Mouse (Mus musculus) kidney, postnatal 0 days (tissue): ENCODE results near the gene Gbp2b. TPM values are rescaled to one million over a fixed set of nuclear protein-coding genes. Genes with fewer than 3 reads are reported as not detected.
"Not testable (repeated sequence)": the region's sequence is repeated elsewhere in the genome, so short reads cannot be mapped to it uniquely, and the experiment has no call there.

Source experiments
- ATAC-seq: fragments of 200-750 bp; cut with Nextera tagmentation; replicated peaks from 2 replicates; pipeline ENCODE4 v1.8.0; 2017; ENCODE audit warnings: low read depth, moderate number of reproducible peaks, moderate TSS enrichment, moderate library complexity; ENCODE audit not compliant: low FRiP score
- DNase-seq: peaks from one replicate; pipeline ENCODE4 v3.0.0-alpha.2; 2016; ENCODE audit warnings: low spot score
- H3K27ac ChIP-seq: fragments of 300-500 bp; sonication (generic); 2 replicates; pipeline ENCODE4 v1.5.1; 2014; ENCODE audit warnings: mild to moderate bottlenecking
- H3K27me3 ChIP-seq: fragments of 300-500 bp; sonication (generic); 2 replicates; pipeline ENCODE4 v1.6.1; 2014; ENCODE audit warnings: low read length, mixed read lengths; ENCODE audit not compliant: insufficient read depth
- H3K36me3 ChIP-seq: fragments of 300-500 bp; sonication (generic); 2 replicates; pipeline ENCODE4 v1.6.1; 2014; ENCODE audit warnings: low read length, mixed read lengths; ENCODE audit not compliant: insufficient read depth
- H3K4me1 ChIP-seq: fragments of 300-500 bp; sonication (generic); replicated peaks from 2 replicates; pipeline ENCODE4 v1.6.1; 2014; ENCODE audit warnings: antibody characterized with exemption, low read length, mixed read lengths; ENCODE audit not compliant: insufficient read depth
- H3K4me2 ChIP-seq: fragments of 300-500 bp; sonication (generic); 2 replicates; pipeline ENCODE4 v1.6.1; 2014; ENCODE audit warnings: mild to moderate bottlenecking, low read length, moderate library complexity, mixed read lengths
- H3K4me3 ChIP-seq: fragments of 300-500 bp; sonication (generic); replicated peaks from 2 replicates; pipeline ENCODE4 v1.5.1; 2014; ENCODE audit warnings: low read depth, low read length
- H3K9ac ChIP-seq: fragments of 300-500 bp; sonication (generic); 2 replicates; pipeline ENCODE4 v1.6.1; 2014; ENCODE audit warnings: low read depth, low read length
- H3K9me3 ChIP-seq: fragments of 300-500 bp; sonication (generic); replicated peaks from 2 replicates; pipeline ENCODE4 v1.6.1; 2016; ENCODE audit warnings: low read length, inconsistent platforms, mixed read lengths
- CTCF ChIP-seq: IDR thresholded peaks from 2 replicates; pipeline ENCODE4 v1.5.1; 2016; ENCODE audit warnings: antibody characterized with exemption, low read depth, mild to moderate bottlenecking, moderate library complexity
- WGBS: fragments of 180-500 bp; shearing (Covaris S2); extraction: QIAGEN DNeasy Blood & Tissue Kit; methylation state at CpG from one replicate; pipeline ENCODE4 v1.1.7; 2014; 5-methylcytosine and 5-hydroxymethylcytosine counted together
- polyA plus RNA-seq: library from polyadenylated mRNA; unstranded; fragments of >200 nt; fragmentation: Nextera tagmentation; extraction: Ambion mirVana; gene quantifications from 2 replicates; pipeline ENCODE4 v1.2.1, GENCODE M21; 2015

Gene Gbp2b
- polyA plus RNA-seq, 1 experiment from 2014 or later: 0.04 TPM

DNA sequence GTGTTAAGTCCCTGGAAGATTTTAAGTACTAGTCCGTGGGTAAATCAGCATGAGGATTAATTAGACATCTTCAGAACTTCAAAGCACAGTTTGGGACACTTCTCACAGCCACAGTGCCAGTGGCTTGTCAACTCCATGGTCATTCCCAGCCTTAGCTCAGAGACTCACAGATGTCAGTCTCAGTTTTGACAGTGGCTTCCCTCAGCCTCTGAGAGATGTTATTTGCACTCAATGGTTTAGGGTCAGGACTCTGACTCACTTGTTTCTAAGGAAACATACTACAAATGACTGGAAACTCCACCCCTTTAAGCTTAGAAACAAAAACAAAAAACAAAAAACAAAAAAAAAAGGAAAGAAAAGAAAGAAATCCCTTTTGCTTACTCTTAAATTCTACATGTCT is 25.0 kb downstream of the Gbp2b start:
- H3K36me3 ChIP-seq: no peaks in the 10 kb centered on the region
- DNase-seq: peak; percentile 45
- ATAC-seq: no peak

DNA sequence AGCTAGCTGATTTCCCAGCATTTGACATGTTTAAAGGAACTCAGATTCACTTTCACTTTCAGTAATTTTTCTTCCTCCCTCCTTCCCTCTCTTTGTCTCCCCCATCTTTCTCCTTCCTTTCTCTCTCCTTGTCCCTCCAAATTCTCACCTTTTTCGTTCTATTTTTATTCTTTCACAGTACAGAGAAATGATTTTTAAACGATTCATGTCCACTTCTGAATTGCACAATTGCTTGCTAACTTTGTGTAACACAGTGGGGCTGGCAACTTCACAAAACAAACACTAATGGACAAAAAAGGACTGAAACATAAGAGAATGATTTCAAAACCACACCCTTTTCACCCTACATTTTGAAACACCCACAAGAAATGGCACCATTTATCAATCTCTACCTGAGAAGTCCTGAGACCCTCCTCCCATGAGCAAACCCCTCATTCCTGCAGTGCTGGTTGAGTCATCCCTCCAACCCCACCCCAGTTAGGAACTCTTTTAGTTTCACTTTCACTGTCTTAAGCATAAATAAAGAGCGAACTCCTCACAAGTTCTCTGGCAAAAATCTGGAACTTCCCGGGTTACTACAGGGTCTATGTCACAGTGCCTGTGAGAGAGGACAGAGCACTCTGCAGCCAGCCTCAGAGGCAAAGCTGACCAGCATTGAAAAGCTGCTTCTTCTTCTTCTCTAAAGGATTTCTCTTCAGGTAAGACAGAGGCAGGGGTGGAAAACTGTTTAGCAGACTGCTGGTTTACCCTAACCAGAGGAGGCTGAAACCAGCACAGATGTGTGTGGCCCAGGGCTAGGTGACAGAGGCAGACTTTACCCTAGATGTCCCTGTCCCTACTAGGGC is 25.7 kb downstream of the Gbp2b start, which contains the start of gene Gbp2:
TSS of gene Gbp2 (plus strand) at position 492 of the 845 bp plus-strand sequence.
- H3K4me2 ChIP-seq: peak within 1 kb of the TSS; percentile 51
- ATAC-seq (no peak), DNase-seq (peak; percentile 68)
- 0 out of 2 replicates have a peak, but pooled peaks cover 5% of the 10 kb centered on the region for H3K4me1 ChIP-seq
- H3K27ac ChIP-seq: peak within 1 kb of the TSS; percentile 25
- 0 out of 2 replicates have a peak within 1 kb of the TSS, but pooled peaks have one; percentile 23 for H3K9ac ChIP-seq
- no peaks in the 10 kb centered on the region for H3K9me3 ChIP-seq
- H3K27me3 ChIP-seq: no peaks in the 10 kb centered on the region
- no peaks in the 10 kb centered on the region for H3K36me3 ChIP-seq
- peak within 1 kb of the TSS; percentile 24; the same call in 1 of the 2 replicates for H3K4me3 ChIP-seq
- no peak for TF ChIP-seq CTCF
- WGBS: 49% methylated on average over 4 of the region's 4 CpGs

More for the DNA sequence above, 25.0 kb downstream of the Gbp2b start:
- Histone ChIP-seq H3K4me1 (0 out of 2 replicates have a peak, but pooled peaks cover 5% of the 10 kb centered on the region), H3K4me3 (no peak overlapping the region), H3K9ac (no peak overlapping the region), H3K27me3 (no peaks in the 10 kb centered on the region), H3K27ac (no peak overlapping the region), H3K9me3 (no peaks in the 10 kb centered on the region), H3K4me2 (no peak overlapping the region)
- 56% methylated on average over 1 of the region's 1 CpGs for WGBS
- TF ChIP-seq CTCF: no peak

DNA sequence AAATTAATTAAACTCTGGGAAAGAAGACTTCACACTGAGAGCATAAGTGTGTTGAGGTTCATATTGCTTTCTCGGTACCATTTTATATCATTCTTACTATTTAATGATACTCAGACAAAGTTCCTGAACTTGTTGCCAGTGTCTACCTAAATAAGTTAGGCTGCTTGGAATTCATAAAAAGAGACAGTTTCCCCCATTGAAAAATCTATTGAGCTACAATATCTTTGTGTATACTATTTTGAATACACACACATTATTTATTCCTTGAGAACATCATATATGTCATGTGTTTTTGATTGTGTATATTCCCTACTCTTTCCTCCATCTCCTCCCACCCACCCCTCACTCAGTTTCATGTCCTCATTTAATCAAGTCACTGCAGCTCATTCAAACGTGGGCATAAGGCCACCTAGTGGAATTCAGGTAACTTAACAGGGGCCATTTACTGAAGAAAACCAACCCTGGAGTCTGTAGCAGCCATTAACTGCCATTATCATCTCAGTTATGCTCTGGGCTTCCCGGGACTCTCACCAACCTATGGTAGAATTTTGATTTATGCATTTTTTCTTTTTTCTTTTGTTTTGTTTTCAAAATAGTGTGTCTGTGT is 26.4 kb downstream of the Gbp2b start:
- DNase-seq (peak; percentile 50), ATAC-seq (no peak)
- H3K4me2 ChIP-seq: peak overlapping the region; percentile 51

DNA sequence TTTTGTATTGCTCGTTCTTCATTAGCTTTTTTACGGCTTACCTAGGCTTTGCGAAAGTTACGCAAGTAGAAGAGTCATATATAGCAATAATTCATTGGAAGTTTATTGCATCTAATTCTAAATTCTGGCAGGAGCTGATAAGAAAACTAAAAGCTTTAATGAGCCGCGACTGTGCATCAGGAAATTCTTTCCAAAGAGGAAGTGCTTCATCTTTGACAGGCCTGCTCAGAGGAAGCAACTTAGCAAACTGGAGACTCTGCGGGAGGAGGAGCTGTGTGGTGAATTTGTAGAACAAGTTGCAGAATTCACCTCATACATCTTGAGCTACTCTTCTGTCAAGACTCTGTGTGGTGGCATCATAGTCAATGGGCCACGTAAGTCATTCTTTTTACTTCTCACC is 35.7 kb downstream of the Gbp2b start:
- WGBS: 39% methylated on average over 8 of the region's 8 CpGs
- H3K9ac ChIP-seq: no peak overlapping the region
- DNase-seq: peak; percentile 66
- H3K27ac ChIP-seq: no peak overlapping the region
- H3K36me3 ChIP-seq: no peaks in the 10 kb centered on the region
- H3K4me3 ChIP-seq: no peak overlapping the region
- no peak overlapping the region for H3K4me2 ChIP-seq
- no peak for TF ChIP-seq CTCF
- no peak for ATAC-seq
- no peaks in the 10 kb centered on the region for H3K4me1 ChIP-seq
- no peaks in the 10 kb centered on the region for H3K27me3 ChIP-seq
- H3K9me3 ChIP-seq: no peaks in the 10 kb centered on the region

More for the DNA sequence above, 26.4 kb downstream of the Gbp2b start:
- 0 out of 2 replicates have a peak, but pooled peaks cover 5% of the 10 kb centered on the region for H3K4me1 ChIP-seq
- whole genome bisulfite sequencing: 46% methylated on average over 3 of the region's 3 CpGs
- no peaks in the 10 kb centered on the region for H3K9me3 ChIP-seq
- H3K4me3 ChIP-seq: peak overlapping the region; percentile 24; the same call in 1 of the 2 replicates
- no peak overlapping the region for H3K9ac ChIP-seq
- TF ChIP-seq CTCF: peak; percentile 57; the same call in 1 of the 2 replicates
- no peaks in the 10 kb centered on the region for H3K27me3 ChIP-seq
- H3K27ac ChIP-seq: peak overlapping the region; percentile 25
- H3K36me3 ChIP-seq: no peaks in the 10 kb centered on the region

DNA sequence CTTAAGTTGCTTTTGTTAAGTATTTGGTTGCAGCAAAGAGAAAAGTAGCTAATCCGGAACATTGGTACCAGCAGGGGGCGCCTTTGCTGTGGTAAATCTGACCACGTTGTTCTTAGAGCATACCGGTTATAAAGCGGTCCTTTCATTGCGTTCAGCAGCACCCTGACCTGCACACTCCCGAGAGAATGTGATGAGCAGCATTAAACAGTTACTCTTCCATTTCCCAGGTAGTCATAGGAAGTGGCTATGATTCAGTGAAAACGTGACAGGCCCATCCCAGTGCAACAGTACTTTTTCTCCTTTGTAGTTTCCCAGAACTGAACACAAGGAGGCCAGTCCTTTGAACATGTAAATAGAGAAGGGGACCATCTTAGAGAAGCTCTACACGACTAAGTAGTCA is 45.6 kb downstream of the Gbp2b start:
- 8% methylated on average over 9 of the region's 9 CpGs for WGBS
- Histone ChIP-seq H3K4me3 (no peak overlapping the region), H3K4me2 (no peak overlapping the region; the same call in 1 of the 2 replicates), H3K9me3 (no peaks in the 10 kb centered on the region), H3K36me3 (no peaks in the 10 kb centered on the region), H3K9ac (no peak overlapping the region), H3K4me1 (no peaks in the 10 kb centered on the region), H3K27ac (no peak overlapping the region), H3K27me3 (no peaks in the 10 kb centered on the region)
- DNase-seq (peak; percentile 74), ATAC-seq (0 out of 2 replicates have a peak, but pooled peaks have one; percentile 43)
- TF ChIP-seq CTCF: peak; percentile 78

DNA sequence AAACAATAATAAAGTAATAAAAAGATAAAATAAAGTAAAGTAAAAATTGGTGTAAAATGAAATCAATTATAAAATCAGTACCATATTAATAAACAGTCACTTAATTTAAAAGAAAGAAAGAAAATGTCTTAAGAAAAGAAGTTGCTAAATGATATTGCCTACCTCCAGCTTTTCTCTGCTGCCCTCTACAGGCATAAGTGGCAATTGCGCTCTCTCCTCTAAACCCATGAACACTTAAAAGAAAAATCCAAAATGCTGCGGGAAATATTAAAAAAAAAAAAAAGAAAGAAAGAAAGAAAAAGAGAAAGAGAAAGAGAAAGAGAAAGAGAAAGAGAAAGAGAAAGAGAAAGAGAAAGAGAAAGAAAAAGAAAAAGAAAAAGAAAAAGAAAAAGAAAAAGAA is 51.3 kb downstream of the Gbp2b start:
- H3K4me2 ChIP-seq, H3K4me3 ChIP-seq, H3K27me3 ChIP-seq, H3K36me3 ChIP-seq, H3K9me3 ChIP-seq, H3K9ac ChIP-seq, H3K4me1 ChIP-seq, H3K27ac ChIP-seq, ATAC-seq: not testable (repeated sequence)
- 11% methylated on average over 2 of the region's 2 CpGs for WGBS
- peak; percentile 76 for DNase-seq
- TF ChIP-seq CTCF: peak; percentile 80

DNA sequence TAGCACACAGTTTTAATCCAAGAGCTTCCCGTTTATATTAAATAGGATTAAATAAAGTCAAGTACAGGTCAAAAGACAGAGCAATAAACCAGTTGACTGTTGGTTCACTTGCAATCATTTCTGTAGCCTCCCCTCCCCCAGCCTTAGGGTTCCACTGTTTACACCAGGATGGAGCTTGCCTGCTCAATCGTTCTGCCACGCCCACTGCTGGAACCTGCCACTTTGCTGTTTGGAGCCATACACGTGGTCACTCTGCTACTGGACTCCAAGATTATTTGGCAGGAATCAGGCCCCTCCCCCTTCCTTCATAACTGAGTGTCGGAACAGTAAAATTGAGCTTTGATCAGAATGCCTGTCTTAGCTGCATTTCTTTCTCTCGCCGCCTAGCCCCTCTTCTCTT is 53.2 kb downstream of the Gbp2b start:
- not testable (repeated sequence) for H3K27me3 ChIP-seq, H3K9me3 ChIP-seq, H3K4me1 ChIP-seq, H3K9ac ChIP-seq, H3K4me3 ChIP-seq, ATAC-seq, H3K36me3 ChIP-seq, DNase-seq, H3K27ac ChIP-seq, H3K4me2 ChIP-seq
- WGBS: 40% methylated on average over 7 of the region's 7 CpGs
